Mouse (Mus musculus) urinary bladder, postnatal 10 days (tissue): ENCODE data around the gene Cnot2.

ENCODE experiments used
- DNase-seq: peaks from one replicate; pipeline ENCODE4 v3.0.0; 2022; ENCODE audit warnings: low spot score

Gene Cnot2

GRCm38 (mm10) chr10:116480988-116481387, 100.3 kb downstream of the Cnot2 start:
- DNase-seq = no peak

- DNase-seq = no peak
Measured at GRCm38 (mm10) chr10:116476559-116476958, 104.8 kb downstream of the Cnot2 start.

- no peak for DNase-seq
Measured at GRCm38 (mm10) chr10:116475725-116476124, 105.6 kb downstream of the Cnot2 start.

GRCm38 (mm10) chr10:116473759-116474549, 107.4 kb downstream of the Cnot2 start, which contains the start of gene Kcnmb4:
Gene Kcnmb4 (minus strand): TSS chr10:116473878.
- DNase-seq = no peak

GRCm38 (mm10) chr10:116473071-116473758, 108.1 kb downstream of the Cnot2 start:
- no peak for DNase-seq

- DNase-seq = no peak
Measured at GRCm38 (mm10) chr10:116472579-116472978, 108.7 kb downstream of the Cnot2 start.

- DNase-seq = no peak
Measured at GRCm38 (mm10) chr10:116470306-116470925, 110.9 kb downstream of the Cnot2 start.

- DNase-seq = no peak
Measured at GRCm38 (mm10) chr10:116468094-116468493, 113.2 kb downstream of the Cnot2 start.

GRCm38 (mm10) chr10:116463753-116464345, 117.5 kb downstream of the Cnot2 start:
- no peak for DNase-seq

- DNase-seq = no peak
Measured at GRCm38 (mm10) chr10:116461443-116461842, 119.9 kb downstream of the Cnot2 start.

GRCm38 (mm10) chr10:116458786-116459185, 122.5 kb downstream of the Cnot2 start:
- no peak for DNase-seq

GRCm38 (mm10) chr10:116452771-116453170, 128.5 kb downstream of the Cnot2 start:
- DNase-seq = no peak

- DNase-seq = no peak
Measured at GRCm38 (mm10) chr10:116450621-116451020, 130.7 kb downstream of the Cnot2 start.

GRCm38 (mm10) chr10:116448166-116448565, 133.1 kb downstream of the Cnot2 start:
- no peak for DNase-seq

- DNase-seq = no peak
Measured at GRCm38 (mm10) chr10:116447176-116447575, 134.1 kb downstream of the Cnot2 start.

- no peak for DNase-seq
Measured at GRCm38 (mm10) chr10:116446040-116446439, 135.3 kb downstream of the Cnot2 start.

- no peak for DNase-seq
Measured at GRCm38 (mm10) chr10:116444826-116445225, 136.5 kb downstream of the Cnot2 start.

GRCm38 (mm10) chr10:116444371-116444770, 136.9 kb downstream of the Cnot2 start:
- no peak for DNase-seq

GRCm38 (mm10) chr10:116440946-116441345, 140.4 kb downstream of the Cnot2 start:
- DNase-seq = no peak

GRCm38 (mm10) chr10:116440088-116440487, 141.2 kb downstream of the Cnot2 start:
- no peak for DNase-seq

- DNase-seq = no peak
Measured at GRCm38 (mm10) chr10:116435455-116435854, 145.9 kb downstream of the Cnot2 start.
